ENCODE assay signal across 8 mouse cellular contexts in genomic region chr7:84606293-84606749, GRCm38 (mm10). TPM values are rescaled to one million over a fixed set of nuclear protein-coding genes. Genes with fewer than 3 reads are reported as not detected.
A peak's percentile ranks its signal among the peaks of the same experiment; 100 is the strongest.
DNase-seq lines count a peak whose midpoint lies in the region; ATAC-seq lines count a peak whose summit lies in the region.

TSS of gene Fah (minus strand) at chr7:84606722.

- H3K27me3 ChIP-seq in limb, embryonic 11.5 days (ENCODE audit: control insufficient read depth, insufficient read depth, low read length), result no peaks in the 10 kb centered on the region
- H3K27me3 ChIP-seq in midbrain, embryonic 14.5 days (ENCODE audit: control insufficient read depth, insufficient read depth, low read length), result no peaks in the 10 kb centered on the region

- H3K4me3 ChIP-seq in limb, embryonic 11.5 days (ENCODE audit: low read depth, low read length), result peak within 1 kb of the TSS; percentile 42
- H3K4me3 ChIP-seq in midbrain, embryonic 14.5 days (replicated peaks; ENCODE audit: low read depth, low read length), result peak within 1 kb of the TSS; percentile 57

- H3K4me1 ChIP-seq in limb, embryonic 11.5 days (ENCODE audit: control insufficient read depth, insufficient read depth, low read length), result no peaks in the 10 kb centered on the region
- H3K4me1 ChIP-seq in midbrain, embryonic 14.5 days (ENCODE audit: control insufficient read depth, insufficient read depth, low read length), result peaks cover 10% of the 10 kb centered on the region; the same call in 1 of the 2 replicates

- peak within 1 kb of the TSS; percentile 24 for H3K9ac ChIP-seq in limb, embryonic 11.5 days (ENCODE audit: low read length)
- peak within 1 kb of the TSS; percentile 76 for H3K9ac ChIP-seq in midbrain, embryonic 14.5 days (replicated peaks; ENCODE audit: low read length)

- no peaks in the 10 kb centered on the region for H3K36me3 ChIP-seq in limb, embryonic 11.5 days (ENCODE audit: control insufficient read depth, insufficient read depth, low read length)
- H3K36me3 ChIP-seq in midbrain, embryonic 14.5 days (ENCODE audit: control insufficient read depth, insufficient read depth, low read length), result no peaks in the 10 kb centered on the region

- DNase-seq in 3T3-L1 (ENCODE audit: low read depth, low spot score) (peak; percentile 52), R1 (ENCODE audit: low read depth, low spot score) (peak; percentile 98)
- DNase-seq in cerebellum, postnatal 36 days, result peak; percentile 43 to 46
- peak; percentile 74 to 76 for DNase-seq in heart, adult 18-20 months
- DNase-seq in kidney, adult 11 months, result peak; percentile 90
- peak; percentile 45 for DNase-seq in limb, embryonic 11.5 days (ENCODE audit: low spot score)
- DNase-seq in midbrain, embryonic 14.5 days, result peak; percentile 37
- DNase-seq in urinary bladder, postnatal 36 days (ENCODE audit: low spot score in 2 of 2), result peak; percentile 41 to 58

- H3K9me3 ChIP-seq in limb, embryonic 11.5 days (ENCODE audit: control insufficient read depth, low read length), result no peaks in the 10 kb centered on the region
- H3K9me3 ChIP-seq in midbrain, embryonic 14.5 days (ENCODE audit: control insufficient read depth, low read length), result no peaks in the 10 kb centered on the region

- peak within 1 kb of the TSS; percentile 97 for H3K4me2 ChIP-seq in limb, embryonic 11.5 days (ENCODE audit: low read depth, severe bottlenecking)
- peak within 1 kb of the TSS; percentile 97 for H3K4me2 ChIP-seq in midbrain, embryonic 14.5 days (ENCODE audit: low read length)

- 0% methylated on average over 10 of the region's 10 CpGs for WGBS in limb, embryonic 11.5 days
- under 1% methylated on average over 10 of the region's 10 CpGs for WGBS in midbrain, embryonic 14.5 days

- no peak within 1 kb of the TSS for H3K27ac ChIP-seq in limb, embryonic 11.5 days (replicated peaks; ENCODE audit: low read depth, low read length)
- peak within 1 kb of the TSS; percentile 41; the same call in 1 of the 2 replicates for H3K27ac ChIP-seq in midbrain, embryonic 14.5 days (replicated peaks; ENCODE audit: low read depth, low read length)

- no peak for ATAC-seq in limb, embryonic 11.5 days (ENCODE audit: insufficient number of reproducible peaks, low FRiP score, low TSS enrichment, low read depth)
- no peak; the same call in none of the 2 replicates for ATAC-seq in midbrain, embryonic 14.5 days (ENCODE audit: low FRiP score, low TSS enrichment)

RNA-seq across cellular contexts. Expression of gene Fah, which starts in this region (rescaled TPM):
- 10 to 100 TPM; 20.0 to 25.8 TPM for total RNA-seq in heart, adult 18-20 months (2021)
- 1.2 and 1.9 TPM in 2 replicates for polyA plus RNA-seq in limb, embryonic 11.5 days (2014; fragmentation: Nextera tagmentation; extraction: Ambion mirVana)
- polyA plus RNA-seq in midbrain, embryonic 14.5 days (2014; fragmentation: Nextera tagmentation; extraction: Ambion mirVana), result 6.0 and 9.0 TPM in 2 replicates

Comparison
In these comparisons a context has a peak if more than half of its experiments do, and no peak if none do; other contexts are left out.
1. DNase-seq: peak in every context shown above with its lines; median percentile 98 in R1; 90 in kidney, adult 11 months; 75 in heart, adult 18-20 months; 52 in 3T3-L1; 50 in urinary bladder, postnatal 36 days; 45 in limb, embryonic 11.5 days; 44 in cerebellum, postnatal 36 days; 37 in midbrain, embryonic 14.5 days.